Mouse (Mus musculus): ENCODE measurements at regions not wholly inside any gene's neighbourhood (a gene's known extent, or its start where the extent isn't known, plus 50 kb on each side); places are given as distances from the start of the nearest gene placed in this dataset.

DNA sequence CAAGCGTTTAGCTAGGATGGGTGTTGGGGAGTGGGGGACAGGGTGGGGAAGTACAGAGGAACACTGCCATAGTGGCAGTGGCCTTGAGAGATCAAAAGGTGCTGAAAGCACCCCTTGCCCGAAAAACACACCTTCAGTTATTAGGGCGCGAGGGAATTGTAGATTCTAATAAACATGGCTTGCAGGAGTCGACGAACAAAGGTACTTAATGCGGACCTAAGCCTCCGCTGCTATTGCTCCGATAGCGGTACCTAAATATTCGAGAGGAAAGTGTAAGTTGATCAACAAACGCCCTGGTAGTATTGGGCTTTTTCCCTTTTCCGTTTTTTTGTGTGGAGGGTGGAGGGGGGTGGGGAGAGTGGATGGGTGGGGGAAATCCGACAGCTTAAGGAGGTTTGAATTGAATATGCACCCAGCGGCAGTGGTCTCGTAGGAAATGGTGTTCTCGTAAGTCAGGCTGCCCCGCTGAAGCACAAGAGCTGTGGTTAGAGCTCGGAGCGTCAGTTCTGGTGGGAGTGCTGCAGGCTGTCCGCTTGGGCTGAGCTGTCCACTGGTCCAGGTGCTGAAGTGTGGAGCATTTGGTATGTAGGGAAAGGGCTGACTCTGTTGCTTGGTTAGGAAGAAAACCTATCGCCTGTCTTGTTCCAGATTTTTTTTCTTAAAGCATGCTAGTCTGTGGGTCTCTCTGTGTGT is 130.8 kb upstream of the Dpyd start:
- Histone ChIP-seq H3K27ac (peak overlapping the region; percentile 79), H3K4me1 (ENCODE audit: insufficient read depth, low read length) (no peaks in the 10 kb centered on the region), H3K36me3 (ENCODE audit: insufficient read depth, low read length) (no peaks in the 10 kb centered on the region), H3K9ac (replicated peaks; ENCODE audit: low read length) (peak overlapping the region; percentile 61), H3K4me2 (ENCODE audit: low read depth, low read length) (peak overlapping the region; percentile 91), H3K4me3 (ENCODE audit: low read length) (peak overlapping the region; percentile 57), H3K27me3 (ENCODE audit: insufficient read depth, low read length) (no peaks in the 10 kb centered on the region), H3K9me3 (ENCODE audit: low read length) (no peaks in the 10 kb centered on the region)
- TF ChIP-seq CTCF (IDR thresholded peaks at IDR 0.05; ENCODE audit: low read depth) = peak; percentile 20; the same call in 1 of the 2 replicates
- 1% methylated on average over 22 of the region's 22 CpGs for WGBS
- ATAC-seq (peak; percentile 66), DNase-seq (ENCODE audit: low spot score) (peak; percentile 82)

DNA sequence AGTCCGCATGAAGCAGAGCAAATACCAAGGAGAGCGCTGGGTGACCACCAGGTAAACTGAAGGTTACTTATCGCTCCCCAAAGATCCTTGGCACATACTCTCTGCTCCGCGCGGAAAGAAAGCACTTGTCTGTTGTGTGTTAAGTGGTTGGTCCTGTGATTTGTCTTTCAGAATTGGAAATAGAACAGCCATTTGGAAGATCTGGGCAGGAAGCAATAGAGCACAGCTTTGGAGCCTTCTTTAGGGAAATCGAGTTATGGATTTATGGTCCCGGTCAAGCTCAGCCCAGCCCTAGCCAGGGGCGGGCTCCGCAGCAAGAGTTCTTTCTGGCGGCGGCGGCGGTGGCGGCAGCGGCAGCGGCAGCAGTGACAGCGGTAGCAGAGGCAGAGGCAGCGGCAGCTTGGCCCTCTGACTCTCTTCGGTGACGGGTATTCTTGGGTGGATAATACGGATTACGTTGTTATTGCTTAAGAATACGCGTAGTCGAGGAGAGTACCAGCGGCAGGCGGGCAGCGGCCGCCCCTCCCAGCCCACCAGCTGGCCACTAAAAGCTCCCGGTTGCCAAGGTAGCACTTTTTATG is 128.4 kb upstream of the Dpyd start:
- Histone ChIP-seq H3K4me3 (ENCODE audit: low read length) (peak overlapping the region; percentile 57), H3K36me3 (ENCODE audit: insufficient read depth, low read length) (no peaks in the 10 kb centered on the region), H3K4me1 (ENCODE audit: insufficient read depth, low read length) (no peaks in the 10 kb centered on the region), H3K4me2 (ENCODE audit: low read depth, low read length) (peak overlapping the region; percentile 91), H3K9ac (replicated peaks; ENCODE audit: low read length) (peak overlapping the region; percentile 43), H3K27ac (peak overlapping the region; percentile 3; the same call in 1 of the 2 replicates), H3K27me3 (ENCODE audit: insufficient read depth, low read length) (no peaks in the 10 kb centered on the region), H3K9me3 (ENCODE audit: low read length) (no peaks in the 10 kb centered on the region)
- peak; percentile 50 for DNase-seq (ENCODE audit: low spot score)
- TF ChIP-seq CTCF (IDR thresholded peaks at IDR 0.05; ENCODE audit: low read depth) = no peak
- WGBS = under 1% methylated on average over 31 of the region's 31 CpGs
- ATAC-seq = peak; percentile 13; the same call in 1 of the 2 replicates

DNA sequence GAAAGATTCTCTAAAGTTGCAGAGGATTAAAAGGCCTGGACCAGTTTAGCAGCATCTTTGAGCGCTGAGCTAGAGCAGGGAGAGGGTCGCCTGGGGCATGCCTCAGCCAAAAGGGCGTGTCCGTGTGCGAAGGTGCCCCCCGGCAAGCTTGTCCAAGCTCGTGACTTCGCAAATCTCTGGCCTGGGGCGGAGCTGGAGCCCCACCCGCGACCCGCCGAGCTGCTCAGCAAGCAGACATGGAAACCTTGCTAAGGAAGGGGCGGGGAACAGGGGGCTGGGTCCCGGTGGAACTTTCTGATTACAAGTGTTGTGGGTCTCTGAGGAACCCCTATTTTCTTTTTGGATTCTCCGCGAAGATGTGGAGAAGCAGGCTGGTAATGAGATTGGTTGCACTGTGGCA is 127.6 kb upstream of the Dpyd start:
- H3K9ac ChIP-seq (replicated peaks; ENCODE audit: low read length) = peak overlapping the region; percentile 43; the same call in 1 of the 2 replicates
- WGBS = 1% methylated on average over 17 of the region's 17 CpGs
- no peaks in the 10 kb centered on the region for H3K36me3 ChIP-seq (ENCODE audit: insufficient read depth, low read length)
- peak; percentile 20; the same call in 1 of the 2 replicates for ATAC-seq
- H3K27me3 ChIP-seq (ENCODE audit: insufficient read depth, low read length) = no peaks in the 10 kb centered on the region
- peak overlapping the region; percentile 57 for H3K4me3 ChIP-seq (ENCODE audit: low read length)
- peak; percentile 35 for DNase-seq (ENCODE audit: low spot score)
- no peak overlapping the region for H3K27ac ChIP-seq
- H3K4me2 ChIP-seq (ENCODE audit: low read depth, low read length) = peak overlapping the region; percentile 91
- H3K9me3 ChIP-seq (ENCODE audit: low read length) = no peaks in the 10 kb centered on the region
- H3K4me1 ChIP-seq (ENCODE audit: insufficient read depth, low read length) = no peaks in the 10 kb centered on the region
- no peak for TF ChIP-seq CTCF (IDR thresholded peaks at IDR 0.05; ENCODE audit: low read depth)

DNA sequence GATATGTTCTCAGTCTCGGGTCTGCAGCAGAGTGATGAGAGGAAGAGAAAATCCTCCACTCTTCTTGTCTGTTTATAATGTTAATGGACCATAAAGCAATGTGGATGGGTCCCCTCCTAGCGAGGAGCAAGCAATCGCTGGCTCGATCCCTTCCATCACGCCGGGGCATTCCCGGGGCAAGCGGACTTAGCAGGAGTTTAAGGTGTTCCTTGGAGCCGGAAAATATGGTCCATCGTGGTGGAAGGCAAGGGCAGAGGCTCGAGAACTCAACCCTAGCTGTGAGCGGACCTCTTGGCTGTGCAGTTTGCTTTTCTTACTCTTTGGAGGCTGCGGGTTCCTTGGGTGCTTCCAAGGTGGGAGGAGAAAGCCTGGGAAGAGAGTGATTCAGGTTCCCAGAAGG is 127.1 kb upstream of the Dpyd start:
- 2% methylated on average over 13 of the region's 13 CpGs for WGBS
- no peaks in the 10 kb centered on the region for H3K36me3 ChIP-seq (ENCODE audit: insufficient read depth, low read length)
- H3K27ac ChIP-seq = no peak overlapping the region
- DNase-seq (ENCODE audit: low spot score) = no peak
- peak overlapping the region; percentile 19 for H3K9ac ChIP-seq (replicated peaks; ENCODE audit: low read length)
- peak overlapping the region; percentile 57 for H3K4me3 ChIP-seq (ENCODE audit: low read length)
- H3K9me3 ChIP-seq (ENCODE audit: low read length) = no peaks in the 10 kb centered on the region
- TF ChIP-seq CTCF (IDR thresholded peaks at IDR 0.05; ENCODE audit: low read depth) = no peak
- no peaks in the 10 kb centered on the region for H3K27me3 ChIP-seq (ENCODE audit: insufficient read depth, low read length)
- peak overlapping the region; percentile 91 for H3K4me2 ChIP-seq (ENCODE audit: low read depth, low read length)
- H3K4me1 ChIP-seq (ENCODE audit: insufficient read depth, low read length) = no peaks in the 10 kb centered on the region
- ATAC-seq = no peak

DNA sequence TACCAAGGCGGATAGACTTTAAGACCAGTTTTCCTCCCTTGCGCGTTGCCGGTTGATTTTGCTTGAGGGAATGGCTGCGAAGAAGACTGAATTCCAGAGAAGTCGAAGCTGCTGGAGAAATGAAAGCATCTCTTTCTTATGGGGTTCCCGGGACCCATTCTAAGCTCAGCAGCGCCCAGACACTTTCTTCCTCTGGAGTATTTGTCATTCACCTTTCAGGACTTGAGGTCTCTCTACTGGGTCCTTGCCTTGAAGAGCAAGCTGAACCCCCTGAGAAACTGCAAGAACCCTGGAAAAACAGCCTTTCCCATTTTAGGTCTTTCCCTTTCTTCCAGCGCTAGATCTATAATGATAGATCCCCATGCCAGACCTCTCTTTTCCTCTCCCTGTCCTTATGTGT is 126.7 kb upstream of the Dpyd start:
- ATAC-seq = no peak
- TF ChIP-seq CTCF (IDR thresholded peaks at IDR 0.05; ENCODE audit: low read depth) = no peak
- H3K27me3 ChIP-seq (ENCODE audit: insufficient read depth, low read length) = no peaks in the 10 kb centered on the region
- WGBS = 12% methylated on average over 9 of the region's 9 CpGs
- H3K9ac ChIP-seq (replicated peaks; ENCODE audit: low read length) = peak overlapping the region; percentile 19; the same call in 1 of the 2 replicates
- no peaks in the 10 kb centered on the region for H3K4me1 ChIP-seq (ENCODE audit: insufficient read depth, low read length)
- peak overlapping the region; percentile 91 for H3K4me2 ChIP-seq (ENCODE audit: low read depth, low read length)
- no peak for DNase-seq (ENCODE audit: low spot score)
- H3K27ac ChIP-seq = no peak overlapping the region; the same call in 1 of the 2 replicates
- no peaks in the 10 kb centered on the region for H3K9me3 ChIP-seq (ENCODE audit: low read length)
- H3K4me3 ChIP-seq (ENCODE audit: low read length) = peak overlapping the region; percentile 57
- no peaks in the 10 kb centered on the region for H3K36me3 ChIP-seq (ENCODE audit: insufficient read depth, low read length)

DNA sequence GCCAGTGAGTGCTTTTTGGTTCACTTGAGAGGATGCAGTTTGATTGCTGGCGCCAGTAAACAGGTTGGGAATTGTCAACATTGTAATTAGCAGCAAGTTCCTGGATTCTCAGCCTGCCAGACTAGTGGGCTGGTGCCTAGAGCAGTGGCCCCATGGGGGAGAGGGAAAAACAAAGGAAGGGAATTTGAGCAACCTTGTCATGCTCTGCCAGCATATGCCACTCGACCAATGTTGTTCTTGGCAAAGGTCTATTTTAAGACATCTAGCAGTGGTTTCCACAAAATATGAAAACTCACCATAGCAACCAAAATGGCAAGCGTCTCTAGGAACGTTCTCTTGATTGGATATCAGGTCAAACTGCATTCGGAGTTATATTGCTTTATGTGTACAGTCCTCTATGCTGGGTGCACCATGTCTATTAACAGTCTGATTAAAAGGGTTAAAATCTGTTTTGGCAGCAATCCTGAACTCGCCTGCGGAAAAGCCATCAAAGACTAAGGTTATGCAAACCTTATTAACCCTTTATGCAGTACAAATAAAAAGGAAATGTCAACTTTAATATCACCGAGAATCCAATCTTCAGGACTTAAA is 118.1 kb upstream of the Dpyd start:
- Histone ChIP-seq H3K4me1 (ENCODE audit: insufficient read depth, low read length) (peaks cover 4% of the 10 kb centered on the region; the same call in 1 of the 2 replicates), H3K4me2 (ENCODE audit: low read depth, low read length) (peak overlapping the region; percentile 31; the same call in 1 of the 2 replicates), H3K4me3 (ENCODE audit: low read length) (no peak overlapping the region), H3K36me3 (ENCODE audit: insufficient read depth, low read length) (no peaks in the 10 kb centered on the region), H3K9ac (replicated peaks; ENCODE audit: low read length) (no peak overlapping the region), H3K9me3 (ENCODE audit: low read length) (no peaks in the 10 kb centered on the region), H3K27me3 (ENCODE audit: insufficient read depth, low read length) (no peaks in the 10 kb centered on the region), H3K27ac (no peak overlapping the region)
- DNase-seq (ENCODE audit: low spot score) = peak; percentile 45
- 36% methylated on average over 8 of the region's 8 CpGs for WGBS
- ATAC-seq = peak; percentile 51; the same call in 1 of the 2 replicates
- no peak for TF ChIP-seq CTCF (IDR thresholded peaks at IDR 0.05; ENCODE audit: low read depth)

All from hindbrain, postnatal 0 days (tissue).